Mouse (Mus musculus) neural tube, embryonic 11.5 days (tissue): ENCODE data around the gene Ston1. TPM values are rescaled to one million over a fixed set of nuclear protein-coding genes. Genes with fewer than 3 reads are reported as not detected.

Experiments used
- ATAC-seq: fragments of 200-750 bp; cut with Nextera tagmentation; 2 replicates; pipeline ENCODE4 v1.8.0; 2017; ENCODE audit warnings: moderate number of reproducible peaks, mild to moderate bottlenecking, moderate TSS enrichment, moderate library complexity; ENCODE audit not compliant: insufficient read depth, low FRiP score, low TSS enrichment
- DNase-seq: peaks from one replicate; pipeline ENCODE4 v3.0.0-alpha.2; 2015; ENCODE audit warnings: low spot score
- H3K27ac ChIP-seq: fragments of 300-500 bp; sonication (generic); 2 replicates; pipeline ENCODE4 v1.5.1; 2014; ENCODE audit warnings: low read depth, mild to moderate bottlenecking, low read length
- H3K27me3 ChIP-seq: fragments of 300-500 bp; sonication (generic); 2 replicates; pipeline ENCODE4 v1.6.1; 2014; ENCODE audit warnings: mild to moderate bottlenecking, low read length, mixed read lengths; ENCODE audit not compliant: control insufficient read depth, insufficient read depth
- H3K36me3 ChIP-seq: fragments of 300-500 bp; sonication (generic); 2 replicates; pipeline ENCODE4 v1.6.1; 2014; ENCODE audit warnings: mild to moderate bottlenecking, low read length, moderate library complexity, mixed read lengths; ENCODE audit not compliant: control insufficient read depth, insufficient read depth
- H3K4me1 ChIP-seq: fragments of 300-500 bp; sonication (generic); 2 replicates; pipeline ENCODE4 v1.6.1; 2014; ENCODE audit warnings: low read length, mixed read lengths; ENCODE audit not compliant: control insufficient read depth, insufficient read depth
- H3K4me2 ChIP-seq: fragments of 300-500 bp; sonication (generic); 2 replicates; pipeline ENCODE4 v1.6.1; 2014; ENCODE audit warnings: low read depth, mild to moderate bottlenecking, moderate library complexity
- H3K4me3 ChIP-seq: fragments of 300-500 bp; sonication (generic); 2 replicates; pipeline ENCODE4 v1.5.1; 2014; ENCODE audit warnings: low read depth, low read length
- H3K9ac ChIP-seq: fragments of 300-500 bp; sonication (generic); 2 replicates; pipeline ENCODE4 v1.6.1; 2014; ENCODE audit warnings: mild to moderate bottlenecking, low read length
- H3K9me3 ChIP-seq: fragments of 300-500 bp; sonication (generic); 2 replicates; pipeline ENCODE4 v1.6.1; 2016; ENCODE audit warnings: low read length; ENCODE audit not compliant: control insufficient read depth
- WGBS: fragments of 180-500 bp; shearing (Covaris S2); extraction: QIAGEN DNeasy Blood & Tissue Kit; methylation state at CpG from one replicate; pipeline ENCODE4 v1.1.7; 2014; 5-methylcytosine and 5-hydroxymethylcytosine counted together
- polyA plus RNA-seq: library from polyadenylated mRNA; unstranded; fragments of >200 nt; fragmentation: Nextera tagmentation; extraction: Ambion mirVana; gene quantifications from 2 replicates; pipeline ENCODE4 v1.2.1, GENCODE M21; 2014

Ston1 gene
- polyA plus RNA-seq, 1 experiment from 2014 or later, result 2.8 TPM

DNA sequence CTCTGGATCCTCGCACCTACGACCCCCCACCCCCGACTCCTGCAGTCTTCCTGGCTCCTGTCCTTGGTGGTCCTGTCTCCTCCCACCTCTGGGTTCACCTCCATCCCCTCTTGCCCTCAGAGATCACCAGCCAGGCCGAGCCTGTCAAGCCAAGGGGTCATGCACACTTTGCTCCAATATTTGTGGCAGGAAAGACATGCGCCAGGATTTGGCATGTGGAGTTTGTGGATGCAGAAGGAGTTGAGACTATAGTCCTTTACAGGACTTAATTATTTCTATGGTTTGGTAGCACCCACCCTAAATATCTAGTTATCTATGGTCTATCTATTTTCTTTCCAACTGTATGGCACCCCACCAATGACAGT lies 554 bp downstream of the Ston1 start:
- Histone ChIP-seq H3K4me1 (peaks cover 5% of the 10 kb centered on the region; the same call in 1 of the 2 replicates), H3K27me3 (no peaks in the 10 kb centered on the region), H3K9me3 (no peaks in the 10 kb centered on the region), H3K4me2 (peak overlapping the region; percentile 76), H3K4me3 (peak overlapping the region; percentile 54), H3K36me3 (no peaks in the 10 kb centered on the region), H3K9ac (peak overlapping the region; percentile 58), H3K27ac (peak overlapping the region; percentile 67)
- DNase-seq, result no peak
- ATAC-seq, result no peak; the same call in 1 of the 2 replicates
- 7% methylated on average over 5 of the region's 5 CpGs for WGBS

DNA sequence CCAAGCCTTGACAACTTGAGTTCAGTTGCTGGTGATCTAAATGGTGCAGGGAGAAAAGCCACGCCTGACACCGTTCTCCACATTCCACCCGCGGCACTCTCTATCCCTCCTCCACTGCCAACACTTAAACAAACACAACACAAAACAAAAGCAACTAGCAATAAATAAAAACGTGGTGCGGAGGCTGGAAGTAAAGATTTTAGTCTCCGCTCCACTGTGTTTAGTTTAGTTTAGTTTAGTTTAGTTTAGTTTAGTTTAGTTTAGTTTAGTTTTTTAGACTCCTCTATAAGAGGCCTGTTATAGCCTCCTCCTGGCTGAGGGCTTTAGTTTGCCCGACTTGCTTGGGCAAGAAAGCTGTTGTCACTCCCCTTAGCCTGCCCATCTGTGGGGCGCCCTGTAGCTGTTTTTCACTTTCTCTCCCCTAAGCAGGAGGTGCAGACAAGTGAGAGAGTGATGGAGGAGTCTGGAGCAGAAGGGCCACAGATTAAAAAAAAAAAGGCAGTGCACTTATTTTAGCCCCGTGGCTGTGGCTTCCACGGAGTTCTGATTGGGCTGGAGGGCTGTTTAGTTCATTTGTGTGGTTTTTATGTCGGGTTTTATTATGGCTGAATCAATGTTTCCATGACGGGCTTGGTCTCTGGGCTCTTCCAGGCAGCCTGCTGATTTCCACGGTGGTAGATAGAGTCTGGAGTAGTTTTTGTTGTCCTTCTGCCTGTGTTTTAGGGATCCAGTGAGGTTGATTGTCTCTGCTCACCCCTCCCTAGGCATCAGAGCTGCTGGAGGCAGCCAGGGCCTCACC lies 1.3 kb downstream of the Ston1 start:
- H3K27ac ChIP-seq, result no peak overlapping the region
- ATAC-seq (no peak), DNase-seq (peak; percentile 17)
- peaks cover 5% of the 10 kb centered on the region; the same call in 1 of the 2 replicates for H3K4me1 ChIP-seq
- 15% methylated on average over 14 of the region's 14 CpGs for WGBS
- H3K36me3 ChIP-seq, result no peaks in the 10 kb centered on the region
- H3K4me2 ChIP-seq, result peak overlapping the region; percentile 15; the same call in 1 of the 2 replicates
- H3K9me3 ChIP-seq, result no peaks in the 10 kb centered on the region
- H3K9ac ChIP-seq, result no peak overlapping the region
- no peaks in the 10 kb centered on the region for H3K27me3 ChIP-seq
- H3K4me3 ChIP-seq, result no peak overlapping the region

DNA sequence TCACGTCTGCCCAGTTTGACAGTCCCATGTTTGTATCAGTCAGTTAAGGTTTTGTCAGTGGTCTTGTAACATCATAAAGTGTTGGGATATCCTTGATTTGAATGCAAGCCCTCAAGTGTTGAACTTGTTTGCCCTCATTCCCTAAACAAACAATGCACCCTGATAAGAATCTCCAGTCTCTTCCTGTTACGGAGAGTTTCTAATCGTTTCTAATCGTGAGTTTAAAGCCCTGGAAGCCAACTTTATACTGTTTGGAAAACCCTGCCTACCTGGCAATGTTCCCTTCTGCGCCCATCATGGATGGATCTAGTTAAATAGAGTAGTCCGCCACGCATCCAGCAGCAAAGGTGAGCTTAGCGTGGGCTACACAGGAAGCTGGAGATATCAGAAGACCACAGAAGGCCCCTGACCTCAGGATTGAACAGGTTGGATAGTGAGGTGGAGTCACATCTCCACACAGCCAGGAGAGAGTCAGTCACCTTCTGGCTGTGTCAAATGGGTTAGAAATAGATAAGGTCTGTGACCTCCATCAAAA lies 3.1 kb downstream of the Ston1 start:
- no peak for ATAC-seq
- Histone ChIP-seq H3K27me3 (no peaks in the 10 kb centered on the region), H3K27ac (no peak overlapping the region), H3K4me3 (no peak overlapping the region), H3K4me2 (no peak overlapping the region), H3K36me3 (no peaks in the 10 kb centered on the region), H3K9me3 (no peaks in the 10 kb centered on the region), H3K4me1 (peaks cover 5% of the 10 kb centered on the region; the same call in 1 of the 2 replicates), H3K9ac (no peak overlapping the region)
- 84% methylated on average over 8 of the region's 8 CpGs for WGBS
- DNase-seq, result no peak

GRCm38 (mm10) chr17:88603943-88604342 lies 6.5 kb downstream of the Ston1 start:
- H3K9me3 ChIP-seq, result no peaks in the 10 kb centered on the region
- no peak overlapping the region for H3K4me2 ChIP-seq
- whole genome bisulfite sequencing, result 87% methylated on average over 11 of the region's 11 CpGs
- no peak overlapping the region for H3K4me3 ChIP-seq
- H3K36me3 ChIP-seq, result no peaks in the 10 kb centered on the region
- H3K9ac ChIP-seq, result no peak overlapping the region
- DNase-seq (no peak), ATAC-seq (no peak)
- peaks cover 5% of the 10 kb centered on the region; the same call in 1 of the 2 replicates for H3K4me1 ChIP-seq
- H3K27me3 ChIP-seq, result no peaks in the 10 kb centered on the region
- no peak overlapping the region for H3K27ac ChIP-seq

DNA sequence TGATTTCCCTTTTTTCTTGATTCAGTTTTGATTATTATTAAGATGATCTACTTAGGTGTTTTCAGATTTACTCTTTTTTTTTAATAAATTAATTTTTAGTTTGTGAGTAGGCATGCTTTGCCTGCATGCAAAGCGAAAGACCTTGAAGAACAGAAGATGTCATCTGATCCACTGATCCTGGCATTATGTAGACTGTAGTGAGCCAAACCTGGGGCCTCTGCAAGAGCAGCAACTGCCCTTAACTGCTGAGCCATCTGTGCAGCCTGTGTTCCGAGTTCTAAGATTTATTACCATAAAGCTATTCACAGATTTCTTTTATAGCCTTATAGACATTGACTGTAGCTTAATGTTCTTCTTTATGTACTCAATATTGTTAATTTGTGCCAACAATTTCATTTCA lies 8.6 kb downstream of the Ston1 start:
- no peak for ATAC-seq
- 79% methylated on average over 2 of the region's 2 CpGs for WGBS

DNA sequence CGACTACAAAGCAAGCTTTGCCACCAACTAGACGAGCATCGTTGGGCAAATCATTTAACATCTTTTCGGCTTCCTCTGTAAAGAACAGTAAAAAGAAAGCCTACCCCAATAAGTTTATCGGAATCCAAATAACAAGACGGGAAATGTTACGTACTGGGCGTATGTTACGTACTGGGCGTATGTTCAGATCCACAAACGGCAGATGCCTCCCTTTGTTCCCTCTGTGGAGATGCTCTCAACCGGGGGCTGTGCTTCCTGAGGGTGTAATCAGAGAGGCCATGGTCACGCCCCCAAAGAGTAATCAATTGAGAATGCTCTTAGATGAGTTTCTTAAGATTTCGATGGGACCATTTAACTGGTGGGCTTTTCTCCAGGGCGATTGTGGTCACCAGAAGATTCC lies 11.9 kb downstream of the Ston1 start:
- H3K27me3 ChIP-seq, result no peaks in the 10 kb centered on the region
- no peak overlapping the region for H3K4me2 ChIP-seq
- H3K9ac ChIP-seq, result no peak overlapping the region
- ATAC-seq (no peak), DNase-seq (no peak)
- H3K9me3 ChIP-seq, result no peaks in the 10 kb centered on the region
- H3K36me3 ChIP-seq, result no peaks in the 10 kb centered on the region
- H3K4me1 ChIP-seq, result no peaks in the 10 kb centered on the region
- WGBS, result 72% methylated on average over 15 of the region's 15 CpGs
- H3K4me3 ChIP-seq, result no peak overlapping the region
- no peak overlapping the region for H3K27ac ChIP-seq

More for the DNA sequence above, 8.6 kb downstream of the Ston1 start:
- Histone ChIP-seq H3K9ac (no peak overlapping the region), H3K9me3 (no peaks in the 10 kb centered on the region), H3K4me2 (no peak overlapping the region), H3K4me1 (no peaks in the 10 kb centered on the region), H3K36me3 (no peaks in the 10 kb centered on the region), H3K27me3 (no peaks in the 10 kb centered on the region), H3K27ac (no peak overlapping the region), H3K4me3 (no peak overlapping the region)
- DNase-seq, result no peak

- no peak overlapping the region for H3K9ac ChIP-seq
- DNase-seq, result no peak
- no peaks in the 10 kb centered on the region for H3K4me1 ChIP-seq
- 67% methylated on average over 2 of the region's 2 CpGs for WGBS
- no peak for ATAC-seq
- no peak overlapping the region for H3K27ac ChIP-seq
- no peak overlapping the region for H3K4me3 ChIP-seq
- H3K4me2 ChIP-seq, result no peak overlapping the region
- H3K9me3 ChIP-seq, result no peaks in the 10 kb centered on the region
- no peaks in the 10 kb centered on the region for H3K27me3 ChIP-seq
- H3K36me3 ChIP-seq, result no peaks in the 10 kb centered on the region
Measured at GRCm38 (mm10) chr17:88611057-88611456, 13.6 kb downstream of the Ston1 start.

DNA sequence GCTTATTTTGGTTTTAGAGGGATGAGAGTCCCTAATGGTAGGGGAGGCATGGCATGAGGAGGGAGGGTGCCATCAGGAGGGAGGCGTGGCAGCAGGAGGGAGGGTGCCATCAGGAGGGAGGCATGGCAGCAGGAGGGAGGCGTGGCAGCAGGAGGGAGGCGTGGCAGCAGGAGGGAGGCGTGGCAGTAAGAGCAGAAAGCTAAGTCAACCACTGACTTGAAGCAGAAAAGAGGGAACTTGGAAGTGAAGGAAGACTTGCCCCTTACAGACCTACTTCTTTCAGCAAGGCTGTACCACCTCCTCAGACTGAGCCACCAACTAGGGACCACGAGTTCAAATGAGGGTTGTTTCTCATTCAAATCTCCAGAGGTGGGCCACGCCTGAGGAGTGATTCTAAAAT lies 15.7 kb downstream of the Ston1 start:
- no peaks in the 10 kb centered on the region for H3K4me1 ChIP-seq
- DNase-seq, result no peak
- ATAC-seq, result no peak

DNA sequence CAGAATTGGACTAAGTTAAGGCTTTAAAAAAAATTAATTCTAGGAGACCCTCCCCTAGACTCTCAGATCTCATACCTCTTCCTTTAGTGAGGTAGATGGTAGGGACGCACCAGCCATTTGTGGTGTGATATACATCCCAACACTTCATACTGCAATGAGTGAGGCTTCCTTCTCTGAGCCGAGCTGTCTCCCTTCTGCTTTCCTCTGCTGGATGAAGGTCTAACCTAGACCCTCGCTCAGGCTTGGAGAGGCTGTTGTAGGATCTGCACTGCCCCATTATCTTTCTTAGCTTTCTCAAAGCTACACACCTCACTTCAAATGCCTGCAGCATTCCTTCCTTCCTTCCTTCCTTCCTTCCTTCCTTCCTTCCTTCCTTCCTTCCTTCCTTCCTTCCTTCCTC lies 16.2 kb downstream of the Ston1 start:
- DNase-seq (no peak), ATAC-seq (no peak)
- no peak overlapping the region for H3K27ac ChIP-seq
- 84% methylated on average over 3 of the region's 3 CpGs for WGBS
- H3K27me3 ChIP-seq, result no peaks in the 10 kb centered on the region
- no peak overlapping the region for H3K4me2 ChIP-seq
- H3K9me3 ChIP-seq, result no peaks in the 10 kb centered on the region
- H3K36me3 ChIP-seq, result no peaks in the 10 kb centered on the region
- no peaks in the 10 kb centered on the region for H3K4me1 ChIP-seq
- H3K9ac ChIP-seq, result no peak overlapping the region
- H3K4me3 ChIP-seq, result no peak overlapping the region

More for the DNA sequence above, 15.7 kb downstream of the Ston1 start:
- H3K36me3 ChIP-seq, result no peaks in the 10 kb centered on the region
- H3K4me3 ChIP-seq, result no peak overlapping the region
- no peak overlapping the region for H3K27ac ChIP-seq
- H3K9me3 ChIP-seq, result no peaks in the 10 kb centered on the region
- WGBS, result 59% methylated on average over 6 of the region's 6 CpGs
- H3K27me3 ChIP-seq, result no peaks in the 10 kb centered on the region
- no peak overlapping the region for H3K9ac ChIP-seq
- H3K4me2 ChIP-seq, result no peak overlapping the region
